Mouse (Mus musculus): ENCODE data around the gene Cyp2d26.

DNA sequence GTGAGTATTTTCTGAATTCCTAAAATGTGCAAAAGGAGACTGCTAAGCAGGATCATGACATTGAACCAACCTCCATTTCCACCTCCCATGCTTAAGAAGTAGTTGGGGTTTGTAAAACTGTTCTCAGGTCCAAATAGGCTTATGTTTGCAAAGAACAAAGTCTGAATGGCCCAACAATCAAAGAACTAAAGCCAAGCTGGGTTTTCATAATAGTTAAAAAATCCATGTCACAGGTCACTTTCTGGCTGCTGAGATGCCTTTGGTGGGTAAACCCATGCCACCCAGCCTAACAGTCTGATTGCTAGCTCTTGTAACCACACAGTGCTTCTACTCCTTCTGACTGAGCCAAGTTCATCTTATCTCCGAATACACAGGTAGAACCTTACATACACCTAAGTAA lies 9.5 kb downstream of the Cyp2d26 start:
- TF ChIP-seq ZC3H11A (IDR thresholded peaks at IDR 0.05; ENCODE audit: borderline replicate concordance, low read depth, low read length) (no peak), HCFC1 (IDR thresholded peaks at IDR 0.05; ENCODE audit: borderline replicate concordance, insufficient read depth, low read length) (no peak), ZNF384 (IDR thresholded peaks at IDR 0.05; ENCODE audit: low read depth, low read length) (no peak), MAFK (IDR thresholded peaks at IDR 0.05; ENCODE audit: insufficient read depth, low read depth, low read length) (no peak)

Measured in ES-E14 (cell line).